Mouse (Mus musculus) forebrain, embryonic 13.5 days (tissue): ENCODE results near the gene Asic2. TPM values are rescaled to one million over a fixed set of nuclear protein-coding genes. Genes with fewer than 3 reads are reported as not detected.

Experiments used
- ATAC-seq: fragments of 200-750 bp; cut with Nextera tagmentation; 2 replicates; pipeline ENCODE4 v1.8.0; 2017
- H3K27ac ChIP-seq: fragments of 300-500 bp; sonication (generic); 2 replicates; pipeline ENCODE4 v1.5.1; 2015; ENCODE audit warnings: inconsistent platforms, mild to moderate bottlenecking, moderate library complexity
- H3K27me3 ChIP-seq: fragments of 300-500 bp; sonication (generic); 2 replicates; pipeline ENCODE4 v1.6.1; 2015; ENCODE audit warnings: mild to moderate bottlenecking, inconsistent platforms
- H3K36me3 ChIP-seq: fragments of 300-500 bp; sonication (generic); 2 replicates; pipeline ENCODE4 v1.6.1; 2015; ENCODE audit warnings: mild to moderate bottlenecking, inconsistent platforms; ENCODE audit not compliant: poor library complexity, severe bottlenecking
- H3K4me1 ChIP-seq: fragments of 300-500 bp; sonication (generic); 2 replicates; pipeline ENCODE4 v1.6.1; 2015; ENCODE audit warnings: inconsistent platforms
- H3K4me2 ChIP-seq: fragments of 300-500 bp; sonication (generic); 2 replicates; pipeline ENCODE4 v1.6.1; 2015; ENCODE audit warnings: inconsistent platforms, mild to moderate bottlenecking, moderate library complexity
- H3K4me3 ChIP-seq: fragments of 300-500 bp; sonication (generic); 2 replicates; pipeline ENCODE4 v1.5.1; 2015; ENCODE audit warnings: mild to moderate bottlenecking, inconsistent platforms
- H3K9ac ChIP-seq: fragments of 300-500 bp; sonication (generic); 2 replicates; pipeline ENCODE4 v1.6.1; 2015; ENCODE audit warnings: mild to moderate bottlenecking, inconsistent platforms
- H3K9me3 ChIP-seq: fragments of 300-500 bp; sonication (generic); replicated peaks from 2 replicates; pipeline ENCODE4 v1.6.1; 2016; ENCODE audit warnings: inconsistent platforms
- WGBS: fragments of 180-500 bp; shearing (Covaris S2); methylation state at CpG from one replicate; pipeline ENCODE4 v1.1.7; 2015; 5-methylcytosine and 5-hydroxymethylcytosine counted together
- polyA plus RNA-seq: library from polyadenylated mRNA; unstranded; fragments of >200 nt; fragmentation: Nextera tagmentation; extraction: Ambion mirVana; gene quantifications from 2 replicates; pipeline ENCODE4 v1.2.1, GENCODE M21; 2015

Asic2 gene
- polyA plus RNA-seq, 1 experiment from 2014 or later = 2.3 TPM

GRCm38 (mm10) chr11:81613869-81614620 is 354.2 kb downstream of the Asic2 start:
- Histone ChIP-seq H3K9ac (peak overlapping the region; percentile 40; the same call in 1 of the 2 replicates), H3K27me3 (0 out of 2 replicates have a peak, but pooled peaks cover 3% of the 10 kb centered on the region), H3K9me3 (no peaks in the 10 kb centered on the region), H3K27ac (no peak overlapping the region), H3K36me3 (no peaks in the 10 kb centered on the region), H3K4me1 (peaks cover 34% of the 10 kb centered on the region), H3K4me3 (peak overlapping the region; percentile 24; the same call in 1 of the 2 replicates), H3K4me2 (peak overlapping the region; percentile 59)
- ATAC-seq = no peak
- WGBS = 25% methylated on average over 10 of the region's 10 CpGs

- Histone ChIP-seq H3K27me3 (0 out of 2 replicates have a peak, but pooled peaks cover 3% of the 10 kb centered on the region), H3K27ac (peak overlapping the region; percentile 93), H3K4me3 (peak overlapping the region; percentile 24), H3K4me2 (peak overlapping the region; percentile 59), H3K9ac (peak overlapping the region; percentile 35), H3K36me3 (no peaks in the 10 kb centered on the region), H3K9me3 (no peaks in the 10 kb centered on the region), H3K4me1 (peaks cover 34% of the 10 kb centered on the region)
- WGBS = under 1% methylated on average over 17 of the region's 17 CpGs
- ATAC-seq = peak; percentile 86
These were observed 355.3 kb downstream of the Asic2 start for GRCm38 (mm10) chr11:81612798-81613540.

GRCm38 (mm10) chr11:81611948-81612797 is 356.1 kb downstream of the Asic2 start:
- peak; percentile 84 for ATAC-seq
- 0 out of 2 replicates have a peak, but pooled peaks cover 3% of the 10 kb centered on the region for H3K27me3 ChIP-seq
- H3K36me3 ChIP-seq = no peaks in the 10 kb centered on the region
- H3K9ac ChIP-seq = peak overlapping the region; percentile 35
- peak overlapping the region; percentile 59 for H3K4me2 ChIP-seq
- peaks cover 34% of the 10 kb centered on the region for H3K4me1 ChIP-seq
- peak overlapping the region; percentile 24 for H3K4me3 ChIP-seq
- peak overlapping the region; percentile 93 for H3K27ac ChIP-seq
- H3K9me3 ChIP-seq = no peaks in the 10 kb centered on the region
- 9% methylated on average over 20 of the region's 20 CpGs for WGBS

GRCm38 (mm10) chr11:81610506-81610905 is 357.8 kb downstream of the Asic2 start:
- Histone ChIP-seq H3K9ac (no peak overlapping the region), H3K4me1 (peaks cover 34% of the 10 kb centered on the region), H3K36me3 (no peaks in the 10 kb centered on the region), H3K27me3 (0 out of 2 replicates have a peak, but pooled peaks cover 3% of the 10 kb centered on the region), H3K4me2 (no peak overlapping the region), H3K4me3 (no peak overlapping the region), H3K27ac (peak overlapping the region; percentile 31; the same call in 1 of the 2 replicates), H3K9me3 (no peaks in the 10 kb centered on the region)
- 95% methylated on average over 5 of the region's 5 CpGs for WGBS
- no peak for ATAC-seq

GRCm38 (mm10) chr11:81602971-81603370 is 365.3 kb downstream of the Asic2 start:
- Histone ChIP-seq H3K27me3 (no peaks in the 10 kb centered on the region), H3K4me3 (no peak overlapping the region), H3K27ac (no peak overlapping the region), H3K4me2 (no peak overlapping the region), H3K9me3 (no peaks in the 10 kb centered on the region), H3K36me3 (no peaks in the 10 kb centered on the region), H3K9ac (no peak overlapping the region), H3K4me1 (no peaks in the 10 kb centered on the region)
- no peak for ATAC-seq
- WGBS = 90% methylated on average over 4 of the region's 4 CpGs

- Histone ChIP-seq H3K27me3 (no peaks in the 10 kb centered on the region), H3K9me3 (no peaks in the 10 kb centered on the region), H3K4me3 (no peak overlapping the region), H3K4me2 (no peak overlapping the region), H3K27ac (no peak overlapping the region), H3K9ac (no peak overlapping the region), H3K4me1 (no peaks in the 10 kb centered on the region), H3K36me3 (no peaks in the 10 kb centered on the region)
- over 99% methylated on average over 5 of the region's 5 CpGs for WGBS
- ATAC-seq = no peak
These were observed 366.5 kb downstream of the Asic2 start for GRCm38 (mm10) chr11:81601736-81602135.

GRCm38 (mm10) chr11:81597601-81598000 is 370.7 kb downstream of the Asic2 start:
- H3K4me3 ChIP-seq = no peak overlapping the region
- no peaks in the 10 kb centered on the region for H3K27me3 ChIP-seq
- H3K4me1 ChIP-seq = peaks cover 28% of the 10 kb centered on the region
- H3K9me3 ChIP-seq = no peaks in the 10 kb centered on the region
- H3K4me2 ChIP-seq = no peak overlapping the region
- no peak overlapping the region for H3K27ac ChIP-seq
- no peak for ATAC-seq
- WGBS = 94% methylated on average over 5 of the region's 5 CpGs
- H3K9ac ChIP-seq = no peak overlapping the region
- no peaks in the 10 kb centered on the region for H3K36me3 ChIP-seq

- H3K27me3 ChIP-seq = no peaks in the 10 kb centered on the region
- WGBS = 70% methylated on average over 2 of the region's 2 CpGs
- H3K36me3 ChIP-seq = no peaks in the 10 kb centered on the region
- H3K27ac ChIP-seq = no peak overlapping the region
- no peak overlapping the region for H3K4me2 ChIP-seq
- H3K4me1 ChIP-seq = peaks cover 52% of the 10 kb centered on the region
- H3K9ac ChIP-seq = no peak overlapping the region
- no peak for ATAC-seq
- no peaks in the 10 kb centered on the region for H3K9me3 ChIP-seq
- no peak overlapping the region for H3K4me3 ChIP-seq
These were observed 373.0 kb downstream of the Asic2 start for GRCm38 (mm10) chr11:81595235-81595634.

- no peaks in the 10 kb centered on the region for H3K36me3 ChIP-seq
- 22% methylated on average over 5 of the region's 5 CpGs for WGBS
- H3K4me2 ChIP-seq = no peak overlapping the region
- H3K27ac ChIP-seq = no peak overlapping the region
- H3K9ac ChIP-seq = no peak overlapping the region
- no peaks in the 10 kb centered on the region for H3K9me3 ChIP-seq
- no peak overlapping the region for H3K4me3 ChIP-seq
- H3K27me3 ChIP-seq = no peaks in the 10 kb centered on the region
- ATAC-seq = no peak
- H3K4me1 ChIP-seq = peaks cover 76% of the 10 kb centered on the region
These were observed 375.5 kb downstream of the Asic2 start for GRCm38 (mm10) chr11:81592776-81593175.

GRCm38 (mm10) chr11:81590911-81591310 is 377.3 kb downstream of the Asic2 start:
- Histone ChIP-seq H3K9ac (no peak overlapping the region), H3K4me1 (peaks cover 76% of the 10 kb centered on the region), H3K9me3 (no peaks in the 10 kb centered on the region), H3K4me2 (no peak overlapping the region), H3K4me3 (no peak overlapping the region), H3K27me3 (no peaks in the 10 kb centered on the region), H3K36me3 (no peaks in the 10 kb centered on the region), H3K27ac (no peak overlapping the region)
- ATAC-seq = no peak
- WGBS = 76% methylated on average over 4 of the region's 4 CpGs

GRCm38 (mm10) chr11:81588630-81589029 is 379.6 kb downstream of the Asic2 start:
- peaks cover 68% of the 10 kb centered on the region for H3K4me1 ChIP-seq

More at GRCm38 (mm10) chr11:81588630-81589029, 379.6 kb downstream of the Asic2 start:
- H3K27me3 ChIP-seq = no peaks in the 10 kb centered on the region
- H3K9me3 ChIP-seq = no peaks in the 10 kb centered on the region
- no peaks in the 10 kb centered on the region for H3K36me3 ChIP-seq
- 12% methylated on average over 10 of the region's 10 CpGs for WGBS
- peak overlapping the region; percentile 54; the same call in 1 of the 2 replicates for H3K4me2 ChIP-seq
- H3K9ac ChIP-seq = peak overlapping the region; percentile 43
- H3K27ac ChIP-seq = peak overlapping the region; percentile 76
- no peak overlapping the region for H3K4me3 ChIP-seq
- peak; percentile 66 for ATAC-seq
